8 mouse cellular contexts compared by ENCODE assay signal in genomic region chr9:57766431-57766830, GRCm38 (mm10). TPM values are rescaled to one million over a fixed set of nuclear protein-coding genes. Genes with fewer than 3 reads are reported as not detected.
DNase-seq lines count a peak whose midpoint lies in the region; ATAC-seq lines count a peak whose summit lies in the region.

No protein-coding gene starts in this region.

- peak overlapping the region; percentile 97; the same call in 1 of the 2 replicates for H3K27ac ChIP-seq in limb, embryonic 15.5 days

- H3K9ac ChIP-seq in limb, embryonic 15.5 days, result no peak overlapping the region

- H3K4me1 ChIP-seq in limb, embryonic 15.5 days, result peaks cover 40% of the 10 kb centered on the region

- peaks cover 4% of the 10 kb centered on the region for H3K36me3 ChIP-seq in limb, embryonic 15.5 days

- H3K27me3 ChIP-seq in limb, embryonic 15.5 days, result no peaks in the 10 kb centered on the region

- 45% methylated on average over 6 of the region's 6 CpGs for WGBS in limb, embryonic 15.5 days

- peak; percentile 25 for ATAC-seq in frontal cortex, adult (ENCODE audit: low TSS enrichment)
- no peak for ATAC-seq in limb, embryonic 15.5 days (ENCODE audit: insufficient number of reproducible peaks, low FRiP score, low TSS enrichment, low read depth)

- H3K4me3 ChIP-seq in limb, embryonic 15.5 days, result peak overlapping the region; percentile 82

- peak overlapping the region; percentile 93 for H3K4me2 ChIP-seq in limb, embryonic 15.5 days

- DNase-seq in frontal cortex, postnatal 14 days (ENCODE audit: low spot score in 2 of 2), result no peak
- peak; percentile 67 for DNase-seq in right cerebral cortex, adult 18-20 months
- no peak for DNase-seq in right cerebral cortex, postnatal 25 days
- DNase-seq in urinary bladder, postnatal 25 days (ENCODE audit: low spot score), result no peak
- DNase-seq in gastrocnemius, postnatal 25 days, result no peak
- DNase-seq in urinary bladder, adult 2 months (ENCODE audit: low spot score), result no peak

- no peaks in the 10 kb centered on the region for H3K9me3 ChIP-seq in limb, embryonic 15.5 days

RNA-seq across cellular contexts. Expression of gene Clk3, which starts 0.8 kb away (rescaled TPM):
- 64.7 and 80.3 TPM in 2 replicates for polyA plus RNA-seq in limb, embryonic 15.5 days (2015; fragmentation: Nextera tagmentation; extraction: Ambion mirVana)
- 10 to 100 TPM; 28.7 to 31.3 TPM for total RNA-seq in gastrocnemius, postnatal 25 days (2021)
- 90.8 and 111 TPM in 2 replicates for polyA plus RNA-seq in urinary bladder, adult 2 months (2012; rRNA removed)

RNA-seq across cellular contexts. Expression of gene Edc3, which starts 58.1 kb away (rescaled TPM):
- polyA plus RNA-seq in limb, embryonic 15.5 days (2015; fragmentation: Nextera tagmentation; extraction: Ambion mirVana), result 32.9 and 33.9 TPM in 2 replicates
- total RNA-seq in gastrocnemius, postnatal 25 days (2021), result 1 to 10 TPM; 4.9 to 6.0 TPM
- 12.3 and 13.8 TPM in 2 replicates for polyA plus RNA-seq in urinary bladder, adult 2 months (2012; rRNA removed)
